Mouse (Mus musculus): ENCODE measurements around the gene Ftl1. TPM values are rescaled to one million over a fixed set of nuclear protein-coding genes. Genes with fewer than 3 reads are reported as not detected.

The Ftl1 gene
- total and polyA plus RNA-seq, 3 experiments, result 1,416 to 2,290 TPM; not detected in 1

DNA sequence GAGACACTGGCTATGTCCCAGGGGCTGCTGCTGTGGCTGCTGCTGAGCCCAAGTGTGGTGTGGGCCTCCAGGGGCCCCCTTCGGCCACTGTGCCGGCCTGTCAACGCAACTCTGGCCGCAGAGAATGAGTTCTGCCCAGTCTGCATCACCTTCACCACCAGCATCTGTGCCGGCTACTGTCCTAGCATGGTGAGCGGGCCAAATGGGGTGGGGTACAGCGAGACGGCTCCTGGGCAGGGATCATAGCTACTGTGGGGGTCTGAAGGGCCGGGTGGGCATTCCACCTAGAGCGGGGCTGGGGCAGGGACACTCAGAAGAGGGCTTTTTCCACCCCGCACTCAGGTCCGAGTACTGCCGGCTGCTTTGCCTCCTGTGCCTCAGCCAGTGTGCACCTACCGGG, 38.5 kb downstream of the Ftl1 start:
- H3K4me3 ChIP-seq (ENCODE audit: control insufficient read depth in 1 of 2, insufficient read depth in 1 of 2, low read depth in 2 of 2, low read length in 2 of 2), result no peak overlapping the region
- H3K9ac ChIP-seq (ENCODE audit: control insufficient read depth, low read depth, low read length, poor library complexity, severe bottlenecking), result no peak overlapping the region
- H3K79me2 ChIP-seq (ENCODE audit: control insufficient read depth, insufficient read depth, low read length, poor library complexity), result 0 out of 2 replicates have a peak, but pooled peaks cover 1% of the 10 kb centered on the region
- no peak for DNase-seq (ENCODE audit: low read depth, low spot score)
- H3K27ac ChIP-seq (ENCODE audit: control insufficient read depth, low read depth, low read length), result no peak overlapping the region
- H3K4me1 ChIP-seq (ENCODE audit: control insufficient read depth in 1 of 2, insufficient read depth in 2 of 2, low read length in 2 of 2), result no peaks in the 10 kb centered on the region
- H3K27me3 ChIP-seq (ENCODE audit: control insufficient read depth in 1 of 2, insufficient read depth in 2 of 2, low read length in 2 of 2), result no peaks in the 10 kb centered on the region
- no peaks in the 10 kb centered on the region for H3K9me3 ChIP-seq (replicated peaks; ENCODE audit: insufficient read depth, low read length)
- TF ChIP-seq KAT2A (conservative IDR thresholded peaks at IDR 0.05; ENCODE audit: low read depth, low read length) (no peak), POLR2AphosphoS2 (IDR thresholded peaks at IDR 0.05; ENCODE audit: low read length) (no peak), MXI1 (IDR thresholded peaks at IDR 0.05; ENCODE audit: low read depth, low read length) (no peak)
- peaks cover 0 to 3% of the 10 kb centered on the region in 2 experiments; a peak in 1 of 4 replicates for H3K36me3 ChIP-seq (ENCODE audit: control insufficient read depth in 1 of 2, insufficient read depth in 2 of 2, low read length in 2 of 2)

DNA sequence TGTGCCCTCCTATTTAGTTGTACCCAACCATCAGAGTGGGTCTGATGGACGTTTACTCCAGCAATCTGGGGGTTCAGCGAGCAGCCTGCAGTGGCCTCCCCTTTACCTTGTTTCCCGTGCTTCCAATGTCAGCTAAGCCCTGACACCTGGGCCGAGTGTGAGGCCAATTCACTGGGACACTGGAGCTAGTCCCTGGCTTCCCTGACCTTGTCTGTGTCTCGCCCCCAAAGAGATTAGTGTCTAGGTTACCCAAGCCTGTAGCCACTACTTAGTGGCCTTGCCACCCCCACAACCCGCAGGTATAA, 39.1 kb downstream of the Ftl1 start, which contains the start of gene Lhb:
Lhb (plus strand) TSS at position 206 of the 305 bp plus-strand sequence.
- no peak within 1 kb of the TSS for H3K9ac ChIP-seq (ENCODE audit: control insufficient read depth, low read depth, low read length, poor library complexity, severe bottlenecking)
- no peak within 1 kb of the TSS for H3K27ac ChIP-seq (ENCODE audit: control insufficient read depth, low read depth, low read length)
- H3K4me3 ChIP-seq (ENCODE audit: control insufficient read depth in 1 of 2, insufficient read depth in 1 of 2, low read depth in 2 of 2, low read length in 2 of 2), result no peak within 1 kb of the TSS
- TF ChIP-seq POLR2AphosphoS2 (IDR thresholded peaks at IDR 0.05; ENCODE audit: low read length) (peak; percentile 54; the same call in 1 of the 2 replicates), MYC (IDR thresholded peaks at IDR 0.05; ENCODE audit: low read depth, low read length) (no peak), BHLHE40 (IDR thresholded peaks at IDR 0.05; ENCODE audit: borderline replicate concordance, low read depth, low read length) (no peak)
- peaks cover 0 to 3% of the 10 kb centered on the region in 2 experiments; a peak in 1 of 4 replicates for H3K36me3 ChIP-seq (ENCODE audit: control insufficient read depth in 1 of 2, insufficient read depth in 2 of 2, low read length in 2 of 2)
- H3K9me3 ChIP-seq (replicated peaks; ENCODE audit: insufficient read depth, low read length), result no peaks in the 10 kb centered on the region
- no peaks in the 10 kb centered on the region for H3K27me3 ChIP-seq (ENCODE audit: control insufficient read depth in 1 of 2, insufficient read depth in 2 of 2, low read length in 2 of 2)
- H3K4me1 ChIP-seq (ENCODE audit: control insufficient read depth in 1 of 2, insufficient read depth in 2 of 2, low read length in 2 of 2), result no peaks in the 10 kb centered on the region
- H3K79me2 ChIP-seq (ENCODE audit: control insufficient read depth, insufficient read depth, low read length, poor library complexity), result 0 out of 2 replicates have a peak, but pooled peaks cover 1% of the 10 kb centered on the region
- no peak for DNase-seq (ENCODE audit: low read depth, low spot score)

DNA sequence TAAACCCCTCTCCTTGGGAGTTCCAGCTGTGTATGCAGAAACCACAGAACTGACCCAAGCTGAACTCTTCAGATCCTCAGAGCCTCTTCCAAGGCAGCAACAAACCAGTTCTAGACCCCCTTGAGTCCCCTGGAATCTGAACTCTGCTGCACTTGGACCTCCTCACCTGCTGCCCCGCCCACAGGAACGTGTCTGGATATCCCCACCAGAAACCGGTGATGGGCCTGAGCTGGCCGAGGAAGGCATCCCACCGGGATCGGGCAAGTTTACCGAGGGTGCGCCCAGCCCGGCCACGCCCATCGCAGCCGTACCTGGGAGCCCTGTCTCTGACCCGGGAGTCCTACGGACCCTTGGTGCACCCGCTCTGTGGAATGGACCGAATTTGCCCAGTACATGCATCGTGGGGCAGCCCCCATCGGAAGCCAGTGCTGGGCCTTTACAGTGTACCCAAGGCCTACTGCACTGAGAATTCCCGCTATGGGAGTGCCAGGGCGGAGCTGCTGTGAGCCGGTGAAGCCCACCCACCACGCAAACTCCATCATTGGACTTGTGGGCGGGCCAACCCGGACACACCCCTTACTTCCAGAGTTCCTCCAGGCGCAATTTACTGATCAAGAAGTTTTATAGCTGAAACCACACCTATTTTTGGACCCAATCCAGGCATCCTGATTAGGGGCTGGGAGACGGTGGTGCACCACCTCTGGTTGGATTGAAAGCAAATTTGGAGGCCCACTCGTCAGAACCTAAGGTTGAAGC, 39.6 kb downstream of the Ftl1 start:
- no peaks in the 10 kb centered on the region for H3K79me2 ChIP-seq (ENCODE audit: control insufficient read depth, insufficient read depth, low read length, poor library complexity)
- peak; percentile 27 for DNase-seq (ENCODE audit: low read depth, low spot score)
- no peaks in the 10 kb centered on the region; a peak in 1 of 4 replicates for H3K36me3 ChIP-seq (ENCODE audit: control insufficient read depth in 1 of 2, insufficient read depth in 2 of 2, low read length in 2 of 2)
- H3K9ac ChIP-seq (ENCODE audit: control insufficient read depth, low read depth, low read length, poor library complexity, severe bottlenecking), result no peak overlapping the region
- TF ChIP-seq E2F4 (IDR thresholded peaks at IDR 0.05; ENCODE audit: borderline replicate concordance, low read depth, low read length), result no peak
- no peak for TF ChIP-seq MEF2A (IDR thresholded peaks at IDR 0.05; ENCODE audit: extremely low read depth, insufficient replicate concordance, low read depth, low read length, poor library complexity, severe bottlenecking)
- TF ChIP-seq NRF1 (IDR thresholded peaks at IDR 0.05; ENCODE audit: insufficient read depth, low read depth, low read length, poor library complexity, severe bottlenecking), result no peak
- no peak for TF ChIP-seq GABPA (IDR thresholded peaks at IDR 0.05; ENCODE audit: low read depth, low read length)
- no peak for TF ChIP-seq MAX (IDR thresholded peaks at IDR 0.05; ENCODE audit: low read length)
- no peak for TF ChIP-seq TAL1 (IDR thresholded peaks at IDR 0.05; ENCODE audit: low read length)
- no peak for TF ChIP-seq CHD1 (IDR thresholded peaks at IDR 0.05; ENCODE audit: low read depth, low read length)
- no peak for TF ChIP-seq MXI1 (IDR thresholded peaks at IDR 0.05; ENCODE audit: low read depth, low read length)
- TF ChIP-seq MAZ (IDR thresholded peaks at IDR 0.05; ENCODE audit: low read depth, low read length), result no peak
- TF ChIP-seq HCFC1 (IDR thresholded peaks at IDR 0.05; ENCODE audit: low read depth, low read length), result no peak
- TF ChIP-seq ZMIZ1 (IDR thresholded peaks at IDR 0.05; ENCODE audit: low read depth, low read length), result no peak
- no peak for TF ChIP-seq SIN3A (IDR thresholded peaks at IDR 0.05; ENCODE audit: low read length)
- TF ChIP-seq TCF12 (IDR thresholded peaks at IDR 0.05; ENCODE audit: low read depth, low read length), result no peak
- TF ChIP-seq MYC (IDR thresholded peaks at IDR 0.05; ENCODE audit: low read depth, low read length), result no peak
- no peak for TF ChIP-seq USF2 (IDR thresholded peaks at IDR 0.05; ENCODE audit: borderline replicate concordance in 1 of 2, insufficient read depth in 1 of 2, low read depth in 1 of 2, low read length in 2 of 2)
- TF ChIP-seq BHLHE40 (IDR thresholded peaks at IDR 0.05; ENCODE audit: borderline replicate concordance, low read depth, low read length), result no peak
- H3K4me3 ChIP-seq (ENCODE audit: control insufficient read depth in 1 of 2, insufficient read depth in 1 of 2, low read depth in 2 of 2, low read length in 2 of 2), result no peak overlapping the region
- H3K27ac ChIP-seq (ENCODE audit: control insufficient read depth, low read depth, low read length), result no peak overlapping the region
- no peaks in the 10 kb centered on the region for H3K27me3 ChIP-seq (ENCODE audit: control insufficient read depth in 1 of 2, insufficient read depth in 2 of 2, low read length in 2 of 2)
- no peaks in the 10 kb centered on the region for H3K4me1 ChIP-seq (ENCODE audit: control insufficient read depth in 1 of 2, insufficient read depth in 2 of 2, low read length in 2 of 2)
- no peaks in the 10 kb centered on the region for H3K9me3 ChIP-seq (replicated peaks; ENCODE audit: insufficient read depth, low read length)
